Mouse (Mus musculus): ENCODE results near the gene Zc3hc1. TPM values are rescaled to one million over a fixed set of nuclear protein-coding genes. Genes with fewer than 3 reads are reported as not detected.

The Zc3hc1 gene
- polyA plus RNA-seq, 1 experiment from 2014 or later: 36.1 TPM

Other genes starting within 250 kb of the Zc3hc1 start
- 40.9 and 46.3 TPM in 2 replicates for gene Ube2h, start 86.5 kb downstream of the Zc3hc1 start, polyA plus RNA-seq (2015; fragmentation: Nextera tagmentation; extraction: Ambion mirVana)
- gene Klhdc10, start 10.8 kb upstream of the Zc3hc1 start, polyA plus RNA-seq (2015; fragmentation: Nextera tagmentation; extraction: Ambion mirVana): 14.8 and 19.5 TPM in 2 replicates
- gene Tmem209, start 118.8 kb upstream of the Zc3hc1 start, polyA plus RNA-seq (2015; fragmentation: Nextera tagmentation; extraction: Ambion mirVana): 19.8 and 26.5 TPM in 2 replicates
- gene Ssmem1, start 118.8 kb upstream of the Zc3hc1 start, polyA plus RNA-seq (2015; fragmentation: Nextera tagmentation; extraction: Ambion mirVana): 0.14 TPM in 1 of 2 replicates, not detected in the other
- gene Cpa2, start 150.6 kb upstream of the Zc3hc1 start, polyA plus RNA-seq (2015; fragmentation: Nextera tagmentation; extraction: Ambion mirVana): 2.1 and 3.9 TPM in 2 replicates
- gene Cpa4, start 177.3 kb upstream of the Zc3hc1 start, polyA plus RNA-seq (2015; fragmentation: Nextera tagmentation; extraction: Ambion mirVana): 1.6 and 2.4 TPM in 2 replicates
- gene Cpa5, start 220.0 kb upstream of the Zc3hc1 start, polyA plus RNA-seq (2015; fragmentation: Nextera tagmentation; extraction: Ambion mirVana): 0.32 and 0.58 TPM in 2 replicates
- gene Cpa1, start 248.2 kb upstream of the Zc3hc1 start, polyA plus RNA-seq (2015; fragmentation: Nextera tagmentation; extraction: Ambion mirVana): 3.2 and 5.0 TPM in 2 replicates

Data from heart, embryonic 15.5 days (tissue).